Mouse (Mus musculus) heart, adult 2 months (tissue): ENCODE measurements at regions not wholly inside any gene's neighbourhood (a gene's known extent, or its start where the extent isn't known, plus 50 kb on each side); places are given as distances from the start of the nearest gene placed in this dataset.
"Not testable (repeated sequence)": the region's sequence is repeated elsewhere in the genome, so short reads cannot be mapped to it uniquely, and the experiment has no call there.

Experiments
- CTCF ChIP-seq: fragments of 200-600 bp; IDR thresholded peaks from 2 replicates; pipeline ENCODE4 v1.8.1; 2022; ENCODE audit warnings: antibody characterized with exemption, mild to moderate bottlenecking, moderate library complexity
- EP300 ChIP-seq: fragments of 200-500 bp; IDR thresholded peaks from 2 replicates; pipeline ENCODE4 v1.6.1; 2011; ENCODE audit warnings: low read depth, low read length, control low read depth; ENCODE audit not compliant: insufficient read depth

- not testable (repeated sequence) for TF ChIP-seq CTCF, EP300
Observed at GRCm38 (mm10) chr10:14846601-14847000, 128.6 kb upstream of the Gje1 start.
